10 mouse cellular contexts compared by ENCODE assay signal in the genomic region with DNA sequence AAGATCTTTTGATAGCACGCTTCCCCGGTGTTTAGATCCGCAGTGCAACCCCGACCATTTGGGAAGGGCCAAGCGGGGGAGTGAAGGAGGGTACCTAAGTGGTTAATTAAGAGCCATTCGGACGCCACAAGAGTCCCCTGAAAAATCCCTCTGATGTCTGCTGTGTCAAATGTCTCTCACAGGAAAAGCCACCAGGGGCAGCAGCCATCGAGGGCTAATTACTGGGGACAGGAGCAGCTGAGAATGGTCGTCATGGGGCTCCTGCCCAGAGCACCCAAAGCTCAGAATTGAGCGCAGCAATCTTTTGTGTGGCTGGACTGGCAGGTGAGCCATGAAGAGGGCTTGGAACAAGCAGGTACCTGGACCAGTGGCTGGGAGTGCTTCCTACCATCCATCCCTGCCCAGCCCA.
DNase-seq lines count a peak whose midpoint lies in the region; ATAC-seq and TF ChIP-seq lines count a peak whose summit lies in the region.
"Had no signal": no experiment of that assay in that cellular context is flagged by ENCODE, and none has a peak within 500 bp of the region (broad histone marks: within the 10 kb centered on the region; RNA-seq: fewer than 3 reads in every experiment).

No protein-coding gene starts in this region.

- no peaks in the 10 kb centered on the region for H3K9me3 ChIP-seq in intestine, postnatal 0 days (ENCODE audit: control insufficient read depth)
- H3K9me3 ChIP-seq in intestine, embryonic 16.5 days (ENCODE audit: control insufficient read depth, low read length), result no peaks in the 10 kb centered on the region
- no peaks in the 10 kb centered on the region for H3K9me3 ChIP-seq in forebrain, embryonic 13.5 days (replicated peaks)
- H3K9me3 ChIP-seq in limb, embryonic 10.5 days (replicated peaks), result no peaks in the 10 kb centered on the region
- H3K9me3 ChIP-seq in neural tube, embryonic 13.5 days, result no peaks in the 10 kb centered on the region

- 24% methylated on average over 10 of the region's 10 CpGs for WGBS in intestine, postnatal 0 days
- 21% methylated on average over 10 of the region's 10 CpGs for WGBS in intestine, embryonic 16.5 days
- 0% methylated on average over 10 of the region's 10 CpGs for WGBS in forebrain, embryonic 13.5 days
- WGBS in limb, embryonic 10.5 days, result 5% methylated on average over 10 of the region's 10 CpGs
- WGBS in neural tube, embryonic 13.5 days, result 3% methylated on average over 10 of the region's 10 CpGs

- no peaks in the 10 kb centered on the region for H3K36me3 ChIP-seq in intestine, postnatal 0 days (ENCODE audit: control insufficient read depth, insufficient read depth)
- no peaks in the 10 kb centered on the region for H3K36me3 ChIP-seq in intestine, embryonic 16.5 days (ENCODE audit: control insufficient read depth, insufficient read depth, low read length)
- H3K36me3 ChIP-seq in forebrain, embryonic 13.5 days (ENCODE audit: poor library complexity, severe bottlenecking), result no peaks in the 10 kb centered on the region
- no peaks in the 10 kb centered on the region for H3K36me3 ChIP-seq in limb, embryonic 10.5 days
- H3K36me3 ChIP-seq in neural tube, embryonic 13.5 days, result no peaks in the 10 kb centered on the region

- H3K27ac ChIP-seq in intestine, postnatal 0 days (ENCODE audit: low read depth, low read length), result no peak overlapping the region
- no peak overlapping the region for H3K27ac ChIP-seq in intestine, embryonic 16.5 days (ENCODE audit: low read length)
- H3K27ac ChIP-seq in forebrain, embryonic 13.5 days, result no peak overlapping the region
- no peak overlapping the region for H3K27ac ChIP-seq in limb, embryonic 10.5 days
- no peak overlapping the region for H3K27ac ChIP-seq in neural tube, embryonic 13.5 days (replicated peaks)

- no peaks in the 10 kb centered on the region for H3K4me1 ChIP-seq in intestine, postnatal 0 days (replicated peaks; ENCODE audit: control insufficient read depth, insufficient read depth, low read length)
- H3K4me1 ChIP-seq in intestine, embryonic 16.5 days (ENCODE audit: control insufficient read depth, insufficient read depth, low read length), result no peaks in the 10 kb centered on the region
- peaks cover 44% of the 10 kb centered on the region for H3K4me1 ChIP-seq in forebrain, embryonic 13.5 days
- peaks cover 47% of the 10 kb centered on the region for H3K4me1 ChIP-seq in limb, embryonic 10.5 days
- peaks cover 53% of the 10 kb centered on the region for H3K4me1 ChIP-seq in neural tube, embryonic 13.5 days (replicated peaks)

- 0 out of 2 replicates have a peak, but pooled peaks have one; percentile 4 for TF ChIP-seq CTCF in intestine, postnatal 0 days (IDR thresholded peaks at IDR 0.05; ENCODE audit: low read depth)

- H3K27me3 ChIP-seq in intestine, postnatal 0 days (replicated peaks; ENCODE audit: control insufficient read depth, insufficient read depth, low read length), result no peaks in the 10 kb centered on the region; the same call in 1 of the 2 replicates
- H3K27me3 ChIP-seq in intestine, embryonic 16.5 days (replicated peaks; ENCODE audit: control insufficient read depth, insufficient read depth, low read length), result peaks cover 4% of the 10 kb centered on the region; the same call in 1 of the 2 replicates
- H3K27me3 ChIP-seq in forebrain, embryonic 13.5 days, result peaks cover 84% of the 10 kb centered on the region
- peaks cover 42% of the 10 kb centered on the region for H3K27me3 ChIP-seq in limb, embryonic 10.5 days (ENCODE audit: low read depth, poor library complexity, severe bottlenecking)
- H3K27me3 ChIP-seq in neural tube, embryonic 13.5 days, result peaks cover 76% of the 10 kb centered on the region

- H3K9ac ChIP-seq in intestine, postnatal 0 days (ENCODE audit: low read depth, low read length), result no peak overlapping the region
- no peak overlapping the region for H3K9ac ChIP-seq in intestine, embryonic 16.5 days (ENCODE audit: low read depth, low read length)
- no peak overlapping the region for H3K9ac ChIP-seq in forebrain, embryonic 13.5 days
- no peak overlapping the region for H3K9ac ChIP-seq in neural tube, embryonic 13.5 days

- ATAC-seq in intestine, postnatal 0 days, result no peak
- ATAC-seq in intestine, embryonic 16.5 days, result no peak
- peak; percentile 46; the same call in 1 of the 2 replicates for ATAC-seq in forebrain, embryonic 13.5 days
- ATAC-seq in neural tube, embryonic 13.5 days (ENCODE audit: low read depth), result peak; percentile 52
- ATAC-seq: activated CD4-positive, CD25-positive, alpha-beta regulatory T cell, adult 4 months had no signal

- DNase-seq in limb, embryonic 10.5 days (ENCODE audit: low spot score), result peak; percentile 46
- DNase-seq in urinary bladder, adult 2 months (ENCODE audit: low spot score), result no peak
- DNase-seq in thymus, postnatal 10 days (ENCODE audit: low spot score in 2 of 2), result no peak
- DNase-seq: cerebellum, adult 11 months had no signal

- H3K4me3 ChIP-seq in intestine, postnatal 0 days (ENCODE audit: low read depth, low read length), result no peak overlapping the region
- no peak overlapping the region for H3K4me3 ChIP-seq in intestine, embryonic 16.5 days (ENCODE audit: low read length)
- no peak overlapping the region for H3K4me3 ChIP-seq in forebrain, embryonic 13.5 days
- H3K4me3 ChIP-seq in limb, embryonic 10.5 days, result no peak overlapping the region
- no peak overlapping the region for H3K4me3 ChIP-seq in neural tube, embryonic 13.5 days

- no peak overlapping the region for H3K4me2 ChIP-seq in intestine, postnatal 0 days (replicated peaks; ENCODE audit: low read depth)
- no peak overlapping the region for H3K4me2 ChIP-seq in intestine, embryonic 16.5 days (ENCODE audit: low read depth, low read length)
- H3K4me2 ChIP-seq in forebrain, embryonic 13.5 days, result peak overlapping the region; percentile 26
- peak overlapping the region; percentile 15; the same call in 1 of the 2 replicates for H3K4me2 ChIP-seq in neural tube, embryonic 13.5 days
- H3K4me2 ChIP-seq: liver, embryonic 11.5 days had no signal

Comparison
In these comparisons a context has a peak if more than half of its experiments do, and no peak if none do; other contexts are left out.
1. ATAC-seq: peak in forebrain, embryonic 13.5 days (single experiment) and neural tube, embryonic 13.5 days (single experiment); none in intestine, postnatal 0 days (single experiment) and intestine, embryonic 16.5 days (single experiment).
2. H3K4me2 ChIP-seq: peak in forebrain, embryonic 13.5 days (single experiment) and neural tube, embryonic 13.5 days (single experiment); none in intestine, postnatal 0 days (single experiment) and intestine, embryonic 16.5 days (single experiment).